Mouse (Mus musculus): ENCODE data around the gene Itgb1bp1.

DNA sequence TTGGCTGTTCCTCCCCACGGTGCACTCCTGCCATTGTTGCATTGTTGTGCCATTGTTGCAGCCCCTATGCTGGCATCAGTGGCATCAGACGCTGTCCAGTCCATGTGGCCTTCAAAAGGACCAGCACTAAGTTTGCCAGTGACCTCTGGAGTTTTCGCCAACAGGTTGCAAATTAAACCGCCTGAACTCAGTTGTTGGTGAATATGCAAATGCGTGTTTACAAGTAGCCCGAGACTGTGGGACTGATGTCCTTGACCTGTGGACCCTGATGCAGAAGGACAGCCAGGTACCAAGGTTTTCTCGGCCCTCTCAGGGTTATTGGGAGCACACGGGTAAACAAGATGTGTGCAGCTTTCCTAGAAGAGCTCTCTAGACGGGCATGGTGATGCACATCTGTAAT, 35.1 kb upstream of the Itgb1bp1 start:
- no peak for TF ChIP-seq CTCF (IDR thresholded peaks at IDR 0.05; ENCODE audit: borderline replicate concordance, extremely low read depth, insufficient read depth, insufficient read length)
- TF ChIP-seq POLR2A (IDR thresholded peaks at IDR 0.05; ENCODE audit: borderline replicate concordance, extremely low read depth, insufficient read depth, insufficient read length, poor library complexity, severe bottlenecking), result no peak

Measured in brain, embryonic 14.5 days (tissue).